Mouse (Mus musculus) neural tube, embryonic 14.5 days (tissue): ENCODE results near the gene Cryba2. TPM values are rescaled to one million over a fixed set of nuclear protein-coding genes. Genes with fewer than 3 reads are reported as not detected.
A peak's percentile ranks its signal among the peaks of the same experiment; 100 is the strongest.

Experiments
- ATAC-seq: fragments of 200-750 bp; cut with Nextera tagmentation; 2 replicates; pipeline ENCODE4 v1.8.0; 2017; ENCODE audit warnings: low read depth, mild to moderate bottlenecking, moderate TSS enrichment, moderate library complexity
- H3K27ac ChIP-seq: fragments of 300-500 bp; sonication (generic); 2 replicates; pipeline ENCODE4 v1.5.1; 2014; ENCODE audit warnings: low read depth, mild to moderate bottlenecking, control low read depth, low read length, moderate library complexity, mixed read lengths
- H3K27me3 ChIP-seq: fragments of 300-500 bp; sonication (generic); 2 replicates; pipeline ENCODE4 v1.6.1; 2014; ENCODE audit warnings: low read length; ENCODE audit not compliant: control insufficient read depth, insufficient read depth
- H3K36me3 ChIP-seq: fragments of 300-500 bp; sonication (generic); 2 replicates; pipeline ENCODE4 v1.6.1; 2014; ENCODE audit warnings: low read length, mixed read lengths; ENCODE audit not compliant: control insufficient read depth, insufficient read depth
- H3K4me1 ChIP-seq: fragments of 300-500 bp; sonication (generic); 2 replicates; pipeline ENCODE4 v1.6.1; 2014; ENCODE audit warnings: low read length; ENCODE audit not compliant: control insufficient read depth, insufficient read depth
- H3K4me2 ChIP-seq: fragments of 300-500 bp; sonication (generic); 2 replicates; pipeline ENCODE4 v1.6.1; 2014; ENCODE audit warnings: mild to moderate bottlenecking, low read depth, low read length, control low read depth
- H3K4me3 ChIP-seq: fragments of 300-500 bp; sonication (generic); 2 replicates; pipeline ENCODE4 v1.5.1; 2014; ENCODE audit warnings: low read depth, low read length, control low read depth, mixed read lengths
- H3K9ac ChIP-seq: fragments of 300-500 bp; sonication (generic); replicated peaks from 2 replicates; pipeline ENCODE4 v1.6.1; 2014; ENCODE audit warnings: low read depth, mild to moderate bottlenecking, control low read depth, low read length, mixed read lengths
- H3K9me3 ChIP-seq: fragments of 300-500 bp; sonication (generic); 2 replicates; pipeline ENCODE4 v1.6.1; 2016; ENCODE audit warnings: low read length; ENCODE audit not compliant: control insufficient read depth
- WGBS: fragments of 180-500 bp; shearing (Covaris S2); extraction: QIAGEN DNeasy Blood & Tissue Kit; methylation state at CpG from one replicate; pipeline ENCODE4 v1.1.7; 2014; 5-methylcytosine and 5-hydroxymethylcytosine counted together
- polyA plus RNA-seq: library from polyadenylated mRNA; unstranded; fragments of >200 nt; fragmentation: Nextera tagmentation; extraction: Ambion mirVana; gene quantifications from 2 replicates; pipeline ENCODE4 v1.2.1, GENCODE M21; 2014

The Cryba2 gene
- 0.40 and 1.7 TPM in 2 replicates for polyA plus RNA-seq

DNA sequence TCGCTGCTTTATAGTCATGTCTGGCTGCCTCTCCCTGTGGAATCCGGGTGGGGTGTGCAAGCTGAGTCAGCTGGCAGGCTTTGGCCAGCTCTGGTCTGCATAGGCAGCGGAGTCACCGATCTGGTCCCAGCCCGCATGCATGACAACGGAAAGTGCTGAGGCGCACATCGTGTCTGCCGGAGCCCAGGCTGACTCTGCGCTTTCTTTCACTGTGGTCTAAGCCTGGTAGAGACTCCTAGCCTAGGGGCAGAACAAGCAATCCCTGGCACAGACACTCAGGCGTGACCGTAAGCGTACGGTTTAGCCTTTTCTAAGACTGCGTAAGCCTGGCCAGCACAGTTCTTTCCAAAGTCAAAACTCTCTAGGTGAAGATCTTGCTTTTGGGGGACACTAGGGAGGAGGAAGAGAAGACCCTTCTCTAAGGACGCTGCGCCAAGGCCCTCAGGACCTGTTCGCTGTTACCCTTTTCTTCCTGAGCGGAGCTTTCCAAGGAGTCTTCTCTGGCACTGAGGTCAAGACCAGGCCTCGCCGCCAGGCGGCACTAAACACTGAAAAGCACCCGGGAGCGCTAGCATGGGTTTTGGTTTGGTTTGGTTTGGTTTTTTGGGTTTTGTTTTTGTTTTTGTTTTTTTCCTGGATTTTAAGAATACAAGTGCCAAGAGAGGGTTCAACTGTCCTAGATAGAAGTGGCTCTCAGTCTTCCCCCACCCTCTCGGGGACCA, at the start of gene Cryba2:
Cryba2 (minus strand) TSS at position 10 of the 722 bp plus-strand sequence.
- peak; percentile 68; the same call in 1 of the 2 replicates for ATAC-seq
- H3K27ac ChIP-seq: no peak within 1 kb of the TSS
- H3K9me3 ChIP-seq: no peaks in the 10 kb centered on the region
- H3K36me3 ChIP-seq: no peaks in the 10 kb centered on the region
- H3K4me3 ChIP-seq: peak within 1 kb of the TSS; percentile 20
- H3K4me1 ChIP-seq: peaks cover 6% of the 10 kb centered on the region; the same call in 1 of the 2 replicates
- H3K27me3 ChIP-seq: peaks cover 59% of the 10 kb centered on the region
- WGBS: 1% methylated on average over 25 of the region's 25 CpGs
- H3K4me2 ChIP-seq: peak within 1 kb of the TSS; percentile 39
- H3K9ac ChIP-seq: no peak within 1 kb of the TSS

- Histone ChIP-seq H3K27me3 (peaks cover 9% of the 10 kb centered on the region), H3K4me2 (no peak overlapping the region), H3K9me3 (no peaks in the 10 kb centered on the region), H3K4me3 (no peak overlapping the region), H3K27ac (no peak overlapping the region), H3K4me1 (no peaks in the 10 kb centered on the region), H3K36me3 (no peaks in the 10 kb centered on the region), H3K9ac (no peak overlapping the region)
- no peak for ATAC-seq
- 68% methylated on average over 12 of the region's 12 CpGs for WGBS
Observed at GRCm38 (mm10) chr1:74941651-74942360, 48.9 kb upstream of the Cryba2 start.

DNA sequence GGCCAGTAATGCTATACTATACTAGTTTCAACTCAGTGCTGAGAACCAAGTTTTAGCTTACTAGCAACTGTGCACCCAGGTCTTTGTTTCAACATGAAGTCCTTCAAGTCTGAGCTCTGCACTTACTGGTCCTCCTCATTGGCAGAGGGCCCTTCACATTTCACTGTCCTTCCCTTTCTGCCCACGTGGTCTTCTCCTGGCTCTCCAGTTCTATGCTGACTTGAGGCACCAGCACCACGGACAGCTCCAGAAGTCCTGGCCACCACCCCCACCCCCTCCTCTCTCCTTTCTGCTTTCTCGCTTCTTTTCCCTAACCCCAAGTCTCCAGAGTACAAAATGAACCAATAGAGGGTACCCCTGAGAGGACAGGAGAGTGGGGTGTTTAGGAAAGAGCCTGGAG, 46.8 kb upstream of the Cryba2 start:
- Histone ChIP-seq H3K9me3 (no peaks in the 10 kb centered on the region), H3K9ac (no peak overlapping the region), H3K4me3 (no peak overlapping the region), H3K27ac (no peak overlapping the region), H3K4me1 (no peaks in the 10 kb centered on the region), H3K4me2 (no peak overlapping the region), H3K27me3 (peaks cover under 1% of the 10 kb centered on the region; the same call in 1 of the 2 replicates), H3K36me3 (no peaks in the 10 kb centered on the region)
- no peak for ATAC-seq
- 7% methylated on average over 3 of the region's 3 CpGs for WGBS

- WGBS: 44% methylated on average over 12 of the region's 12 CpGs
- Histone ChIP-seq H3K9me3 (no peaks in the 10 kb centered on the region), H3K27ac (no peak overlapping the region), H3K36me3 (no peaks in the 10 kb centered on the region), H3K4me3 (no peak overlapping the region), H3K27me3 (peaks cover 10% of the 10 kb centered on the region), H3K4me1 (no peaks in the 10 kb centered on the region), H3K9ac (no peak overlapping the region), H3K4me2 (no peak overlapping the region)
- no peak for ATAC-seq
Observed at GRCm38 (mm10) chr1:74936221-74936830, 43.4 kb upstream of the Cryba2 start.

DNA sequence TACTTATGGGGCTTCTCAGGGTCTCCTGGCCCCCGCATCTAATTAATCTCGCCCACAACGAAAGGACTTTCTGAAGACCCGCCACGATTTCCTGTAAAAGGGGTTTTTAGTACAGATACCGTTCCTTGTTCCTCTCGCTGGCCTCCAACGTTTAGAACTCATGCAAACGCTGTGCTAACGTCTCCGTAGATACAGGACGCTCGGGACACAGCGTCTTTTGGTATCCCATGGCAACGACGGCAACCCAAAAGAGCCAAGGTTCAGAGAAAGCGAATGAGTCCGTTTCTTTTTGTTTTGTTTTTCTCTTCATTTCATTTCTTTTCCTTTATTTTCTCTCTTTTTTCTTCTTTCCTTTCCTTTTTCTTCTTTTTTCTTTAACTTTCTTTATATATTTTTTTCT, 42.5 kb upstream of the Cryba2 start, which contains the start of gene Cfap65:
Cfap65 (minus strand) TSS at position 198 of the 400 bp plus-strand sequence.
- 0 out of 2 replicates have a peak within 1 kb of the TSS, but pooled peaks have one; percentile 0 for H3K9ac ChIP-seq
- 2% methylated on average over 18 of the region's 18 CpGs for WGBS
- no peaks in the 10 kb centered on the region for H3K4me1 ChIP-seq
- peak within 1 kb of the TSS; percentile 21 for H3K4me3 ChIP-seq
- H3K9me3 ChIP-seq: no peaks in the 10 kb centered on the region
- peak within 1 kb of the TSS; percentile 44 for H3K4me2 ChIP-seq
- H3K36me3 ChIP-seq: no peaks in the 10 kb centered on the region
- H3K27ac ChIP-seq: no peak within 1 kb of the TSS
- peaks cover 10% of the 10 kb centered on the region for H3K27me3 ChIP-seq
- ATAC-seq: no peak; the same call in 1 of the 2 replicates

DNA sequence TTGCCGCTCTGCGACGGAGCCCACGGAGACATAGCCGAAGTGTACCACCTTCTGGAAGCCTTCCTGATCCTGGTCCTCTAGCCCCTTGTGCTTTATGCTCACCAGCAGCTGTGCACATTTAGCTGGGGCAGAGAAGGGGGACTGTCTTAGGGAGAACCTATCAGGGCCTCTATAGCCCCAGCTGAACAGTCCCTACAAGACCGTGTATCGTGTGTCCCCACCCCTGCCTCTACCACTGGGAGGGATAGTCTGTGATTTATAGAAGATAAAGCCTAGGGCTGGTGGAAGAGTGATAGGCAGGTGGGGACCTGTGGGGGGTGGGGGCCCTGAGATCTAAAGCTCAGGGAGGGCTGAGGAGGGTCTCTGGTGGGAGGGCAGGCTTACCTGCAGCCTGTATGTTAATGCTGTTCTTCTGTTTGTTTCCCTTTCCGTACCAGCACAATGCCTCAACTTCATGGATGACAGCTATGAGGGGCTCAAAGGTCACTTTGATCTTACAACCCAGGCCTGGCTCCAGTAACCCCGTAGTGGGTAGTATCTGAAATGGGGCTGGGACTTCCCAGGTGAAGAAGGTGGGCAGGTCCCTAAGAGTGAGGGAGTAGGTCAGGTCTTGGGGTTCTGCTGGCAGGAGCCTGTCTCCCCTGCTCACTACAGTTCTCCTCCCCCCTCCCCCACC, 34.8 kb upstream of the Cryba2 start:
- Histone ChIP-seq H3K4me1 (no peaks in the 10 kb centered on the region), H3K27me3 (no peaks in the 10 kb centered on the region), H3K36me3 (no peaks in the 10 kb centered on the region), H3K9me3 (no peaks in the 10 kb centered on the region), H3K27ac (no peak overlapping the region), H3K4me2 (no peak overlapping the region), H3K4me3 (no peak overlapping the region), H3K9ac (no peak overlapping the region)
- 85% methylated on average over 9 of the region's 9 CpGs for WGBS
- no peak for ATAC-seq

DNA sequence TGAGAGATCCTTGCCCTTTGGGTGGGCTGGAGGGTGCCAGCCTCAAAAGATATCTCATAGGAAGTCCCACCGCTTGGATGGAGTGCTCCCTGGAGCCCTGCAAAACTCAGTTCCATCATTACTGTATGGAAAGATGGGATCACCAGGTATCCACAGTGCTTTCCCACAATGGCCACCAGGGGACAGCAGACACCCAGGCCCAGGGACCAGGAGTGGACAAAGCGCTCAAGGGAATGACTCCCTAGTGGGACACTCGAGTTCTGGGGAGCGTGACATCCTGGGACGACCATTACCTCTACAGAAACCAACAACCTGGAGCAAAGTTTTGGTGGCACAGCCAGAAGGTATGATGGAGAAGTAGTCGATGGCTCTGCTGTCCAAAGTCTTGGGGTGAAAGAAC, 33.8 kb upstream of the Cryba2 start:
- 39% methylated on average over 6 of the region's 6 CpGs for WGBS
- Histone ChIP-seq H3K27me3 (no peaks in the 10 kb centered on the region), H3K9me3 (no peaks in the 10 kb centered on the region)

DNA sequence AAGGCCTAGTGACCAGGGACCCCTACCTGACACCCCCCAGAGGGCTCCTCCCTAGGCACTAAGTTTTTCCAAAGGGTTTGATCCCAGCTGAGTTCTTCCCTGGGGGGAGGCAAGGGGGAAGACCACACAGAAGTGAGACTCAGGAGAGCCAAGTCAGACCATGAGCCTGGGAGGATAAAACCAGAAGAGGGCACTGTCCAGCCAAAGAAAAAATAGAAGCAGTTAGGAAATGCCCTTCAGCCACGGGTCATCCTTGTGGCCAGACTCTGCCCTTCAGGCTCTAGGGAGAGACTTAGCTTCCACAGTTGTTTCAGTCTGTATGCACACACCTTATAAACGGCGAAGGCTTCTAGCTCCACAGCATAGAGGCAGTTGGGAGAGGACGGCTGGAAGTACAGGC, 31.5 kb upstream of the Cryba2 start:
- no peaks in the 10 kb centered on the region for H3K9me3 ChIP-seq
- no peak overlapping the region for H3K4me2 ChIP-seq
- no peak overlapping the region for H3K27ac ChIP-seq
- no peak for ATAC-seq
- no peaks in the 10 kb centered on the region for H3K4me1 ChIP-seq
- 70% methylated on average over 4 of the region's 4 CpGs for WGBS
- no peak overlapping the region for H3K4me3 ChIP-seq
- no peaks in the 10 kb centered on the region for H3K36me3 ChIP-seq
- H3K27me3 ChIP-seq: no peaks in the 10 kb centered on the region
- H3K9ac ChIP-seq: no peak overlapping the region

More for the DNA sequence above, 33.8 kb upstream of the Cryba2 start:
- Histone ChIP-seq H3K36me3 (no peaks in the 10 kb centered on the region), H3K4me2 (no peak overlapping the region), H3K9ac (no peak overlapping the region), H3K4me3 (no peak overlapping the region), H3K4me1 (no peaks in the 10 kb centered on the region), H3K27ac (no peak overlapping the region)
- ATAC-seq: no peak
